Mouse (Mus musculus) hindbrain, embryonic 12.5 days (tissue): ENCODE measurements around the gene Ccdc115. TPM values are rescaled to one million over a fixed set of nuclear protein-coding genes. Genes with fewer than 3 reads are reported as not detected.
"Not testable (repeated sequence)": the region's sequence is repeated elsewhere in the genome, so short reads cannot be mapped to it uniquely, and the experiment has no call there.

Source experiments
- ATAC-seq: fragments of 200-750 bp; cut with Nextera tagmentation; 2 replicates; pipeline ENCODE4 v1.8.0; 2017; ENCODE audit warnings: moderate TSS enrichment; ENCODE audit not compliant: low FRiP score
- H3K27ac ChIP-seq: fragments of 300-500 bp; sonication (generic); 2 replicates; pipeline ENCODE4 v1.5.1; 2016; ENCODE audit warnings: mild to moderate bottlenecking
- H3K27me3 ChIP-seq: fragments of 300-500 bp; sonication (generic); 2 replicates; pipeline ENCODE4 v1.6.1; 2016; ENCODE audit warnings: mild to moderate bottlenecking
- H3K36me3 ChIP-seq: fragments of 300-500 bp; sonication (generic); 2 replicates; pipeline ENCODE4 v1.6.1; 2016; ENCODE audit warnings: mild to moderate bottlenecking
- H3K4me1 ChIP-seq: fragments of 300-500 bp; sonication (generic); 2 replicates; pipeline ENCODE4 v1.6.1; 2016
- H3K4me2 ChIP-seq: fragments of 300-500 bp; sonication (generic); replicated peaks from 2 replicates; pipeline ENCODE4 v1.6.1; 2016; ENCODE audit warnings: mild to moderate bottlenecking
- H3K4me3 ChIP-seq: fragments of 300-500 bp; sonication (generic); 2 replicates; pipeline ENCODE4 v1.5.1; 2016; ENCODE audit warnings: mild to moderate bottlenecking
- H3K9ac ChIP-seq: fragments of 300-500 bp; sonication (generic); 2 replicates; pipeline ENCODE4 v1.6.1; 2016; ENCODE audit warnings: mild to moderate bottlenecking, moderate library complexity
- H3K9me3 ChIP-seq: fragments of 300-500 bp; sonication (generic); replicated peaks from 2 replicates; pipeline ENCODE4 v1.6.1; 2016; ENCODE audit warnings: mild to moderate bottlenecking
- WGBS: fragments of 180-500 bp; shearing (Covaris S2); methylation state at CpG from one replicate; pipeline ENCODE4 v1.1.7; 2016; 5-methylcytosine and 5-hydroxymethylcytosine counted together
- polyA plus RNA-seq: library from polyadenylated mRNA; unstranded; fragments of >200 nt; fragmentation: Nextera tagmentation; extraction: Ambion mirVana; gene quantifications from 2 replicates; pipeline ENCODE4 v1.2.1, GENCODE M21; 2016

The Ccdc115 gene
- polyA plus RNA-seq, 1 experiment from 2014 or later: 62.9 TPM

GRCm38 (mm10) chr1:34468051-34468450, 28.6 kb upstream of the Ccdc115 start:
- no peak for ATAC-seq
- Histone ChIP-seq H3K9me3 (no peaks in the 10 kb centered on the region), H3K4me1 (peaks cover 8% of the 10 kb centered on the region), H3K36me3 (no peaks in the 10 kb centered on the region), H3K27ac (no peak overlapping the region), H3K9ac (no peak overlapping the region), H3K27me3 (peaks cover 22% of the 10 kb centered on the region), H3K4me2 (no peak overlapping the region), H3K4me3 (no peak overlapping the region)
- WGBS: 69% methylated on average over 3 of the region's 3 CpGs

GRCm38 (mm10) chr1:34465445-34465844, 26.0 kb upstream of the Ccdc115 start:
- WGBS: 91% methylated on average over 6 of the region's 6 CpGs
- Histone ChIP-seq H3K27me3 (peaks cover 25% of the 10 kb centered on the region), H3K4me2 (no peak overlapping the region), H3K9ac (no peak overlapping the region), H3K9me3 (no peaks in the 10 kb centered on the region), H3K36me3 (no peaks in the 10 kb centered on the region), H3K4me3 (no peak overlapping the region), H3K4me1 (no peaks in the 10 kb centered on the region), H3K27ac (no peak overlapping the region)
- ATAC-seq: no peak

DNA sequence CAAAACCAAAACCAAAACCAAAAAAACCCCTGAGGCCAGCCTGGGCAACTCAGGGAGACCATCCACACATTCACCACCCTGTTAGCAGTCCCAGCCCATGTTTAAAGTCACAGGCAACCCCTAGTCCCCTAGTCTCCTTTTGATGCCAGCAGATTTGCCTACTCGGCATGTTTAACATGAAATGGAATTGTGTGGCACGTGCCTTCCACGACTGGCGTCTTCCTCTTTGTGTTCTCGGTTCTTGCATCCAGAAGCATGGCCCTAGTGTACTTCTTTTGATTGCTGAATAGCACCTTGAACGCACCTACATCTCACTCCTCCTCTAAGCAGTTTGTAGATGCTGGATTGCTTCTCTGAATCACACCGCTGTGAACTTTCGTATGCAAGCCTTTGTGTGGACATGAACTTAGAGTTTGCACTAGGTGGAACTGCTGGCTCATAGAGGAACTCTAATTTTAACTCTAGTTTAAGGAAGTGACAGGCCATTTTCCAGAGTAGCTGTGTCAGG, 24.9 kb upstream of the Ccdc115 start:
- Histone ChIP-seq H3K36me3 (no peaks in the 10 kb centered on the region), H3K4me3 (no peak overlapping the region), H3K9ac (no peak overlapping the region), H3K27me3 (peaks cover 34% of the 10 kb centered on the region), H3K27ac (no peak overlapping the region), H3K4me1 (0 out of 2 replicates have a peak, but pooled peaks cover 4% of the 10 kb centered on the region), H3K4me2 (no peak overlapping the region), H3K9me3 (no peaks in the 10 kb centered on the region)
- no peak for ATAC-seq
- 87% methylated on average over 8 of the region's 8 CpGs for WGBS

DNA sequence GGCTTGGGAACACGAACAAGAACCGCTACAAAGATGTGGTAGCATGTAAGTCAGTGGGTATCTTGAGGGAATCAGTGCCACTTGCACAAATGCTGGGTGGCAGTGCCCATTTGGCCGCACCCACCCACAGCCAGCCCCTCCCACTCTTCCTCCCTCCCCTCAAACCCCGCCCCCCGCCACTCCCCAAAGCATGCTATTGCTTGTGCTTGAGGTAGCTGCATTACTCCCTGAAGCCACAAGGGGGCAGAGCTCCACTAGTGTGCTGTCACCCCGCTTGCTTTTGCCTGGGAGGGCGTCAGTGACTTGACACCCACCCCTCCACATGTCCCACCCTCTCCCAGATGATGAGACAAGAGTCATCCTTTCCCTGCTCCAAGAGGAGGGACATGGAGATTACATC, 23.3 kb upstream of the Ccdc115 start:
- Histone ChIP-seq H3K4me2 (no peak overlapping the region), H3K27me3 (peaks cover 50% of the 10 kb centered on the region), H3K27ac (no peak overlapping the region), H3K36me3 (no peaks in the 10 kb centered on the region), H3K9me3 (no peaks in the 10 kb centered on the region), H3K9ac (no peak overlapping the region), H3K4me1 (peaks cover 4% of the 10 kb centered on the region; the same call in 1 of the 2 replicates), H3K4me3 (no peak overlapping the region)
- WGBS: 11% methylated on average over 7 of the region's 7 CpGs
- ATAC-seq: no peak

DNA sequence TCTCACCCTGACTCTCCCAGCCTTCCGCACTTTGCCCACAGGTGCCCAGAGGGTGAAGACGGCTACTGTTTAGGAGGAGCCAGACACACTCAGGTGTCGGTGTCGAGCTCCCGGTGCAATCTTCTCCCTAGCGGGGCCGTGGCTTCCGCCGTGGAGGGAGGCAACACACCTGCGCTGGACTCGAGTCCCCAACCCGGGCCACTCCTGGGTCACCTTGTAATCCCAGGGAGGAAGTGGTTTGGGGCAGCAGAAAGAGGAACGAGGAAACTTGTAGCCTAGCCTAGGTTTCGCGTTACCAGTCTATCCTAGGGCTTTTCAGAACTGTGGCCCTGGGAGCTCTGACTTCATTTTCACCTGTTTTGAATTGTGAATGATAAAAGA, 20.6 kb upstream of the Ccdc115 start:
- H3K4me2 ChIP-seq: peak overlapping the region; percentile 92
- peaks cover 65% of the 10 kb centered on the region for H3K27me3 ChIP-seq
- H3K36me3 ChIP-seq: no peaks in the 10 kb centered on the region
- no peak overlapping the region for H3K27ac ChIP-seq
- H3K4me3 ChIP-seq: peak overlapping the region; percentile 53
- no peaks in the 10 kb centered on the region for H3K9me3 ChIP-seq
- peak overlapping the region; percentile 58 for H3K9ac ChIP-seq
- no peak for ATAC-seq
- 4% methylated on average over 15 of the region's 15 CpGs for WGBS
- peaks cover 4% of the 10 kb centered on the region; the same call in 1 of the 2 replicates for H3K4me1 ChIP-seq

GRCm38 (mm10) chr1:34459284-34460060, 20.0 kb upstream of the Ccdc115 start, which contains the start of gene Ptpn18:
Gene Ptpn18, plus strand, starts transcription at chr1:34459762.
- H3K4me3 ChIP-seq: peak within 1 kb of the TSS; percentile 53
- H3K4me1 ChIP-seq: peaks cover 4% of the 10 kb centered on the region; the same call in 1 of the 2 replicates
- peak within 1 kb of the TSS; percentile 92 for H3K4me2 ChIP-seq
- no peaks in the 10 kb centered on the region for H3K36me3 ChIP-seq
- ATAC-seq: peak; percentile 94
- under 1% methylated on average over 48 of the region's 48 CpGs for WGBS
- peak within 1 kb of the TSS; percentile 58 for H3K9ac ChIP-seq
- peaks cover 65% of the 10 kb centered on the region for H3K27me3 ChIP-seq
- H3K27ac ChIP-seq: no peak within 1 kb of the TSS
- H3K9me3 ChIP-seq: no peaks in the 10 kb centered on the region

GRCm38 (mm10) chr1:34458431-34458830, 19.0 kb upstream of the Ccdc115 start:
- Histone ChIP-seq H3K27ac (no peak overlapping the region), H3K9ac (no peak overlapping the region), H3K4me1 (peaks cover 4% of the 10 kb centered on the region; the same call in 1 of the 2 replicates), H3K9me3 (no peaks in the 10 kb centered on the region), H3K4me2 (no peak overlapping the region), H3K36me3 (no peaks in the 10 kb centered on the region), H3K4me3 (no peak overlapping the region), H3K27me3 (peaks cover 65% of the 10 kb centered on the region)
- ATAC-seq: no peak
- 32% methylated on average over 8 of the region's 8 CpGs for WGBS

DNA sequence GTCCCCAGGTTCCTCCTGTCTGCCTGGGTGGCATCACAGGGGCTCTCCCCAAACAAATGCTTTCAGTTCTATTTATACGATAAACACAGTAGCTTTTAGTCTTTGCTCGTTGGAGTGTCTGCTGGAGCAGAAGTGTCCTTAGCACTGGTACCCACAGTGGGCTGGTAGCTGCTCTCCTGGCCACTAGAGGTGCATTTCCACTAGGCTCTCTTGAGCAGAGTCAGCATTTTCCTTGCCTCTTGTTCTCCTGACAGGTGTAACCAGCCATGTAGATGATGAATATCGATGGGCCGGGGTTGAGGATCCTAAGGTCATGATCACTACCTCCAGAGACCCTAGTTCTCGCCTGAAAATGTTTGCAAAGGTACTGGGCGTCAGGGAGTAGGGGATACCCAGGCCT, 3.7 kb upstream of the Ccdc115 start:
- Histone ChIP-seq H3K27me3 (no peaks in the 10 kb centered on the region), H3K36me3 (peaks cover 42% of the 10 kb centered on the region), H3K9ac (no peak overlapping the region), H3K4me1 (peaks cover 18% of the 10 kb centered on the region), H3K4me2 (no peak overlapping the region), H3K27ac (no peak overlapping the region), H3K4me3 (no peak overlapping the region), H3K9me3 (no peaks in the 10 kb centered on the region)
- 95% methylated on average over 6 of the region's 6 CpGs for WGBS
- no peak for ATAC-seq

DNA sequence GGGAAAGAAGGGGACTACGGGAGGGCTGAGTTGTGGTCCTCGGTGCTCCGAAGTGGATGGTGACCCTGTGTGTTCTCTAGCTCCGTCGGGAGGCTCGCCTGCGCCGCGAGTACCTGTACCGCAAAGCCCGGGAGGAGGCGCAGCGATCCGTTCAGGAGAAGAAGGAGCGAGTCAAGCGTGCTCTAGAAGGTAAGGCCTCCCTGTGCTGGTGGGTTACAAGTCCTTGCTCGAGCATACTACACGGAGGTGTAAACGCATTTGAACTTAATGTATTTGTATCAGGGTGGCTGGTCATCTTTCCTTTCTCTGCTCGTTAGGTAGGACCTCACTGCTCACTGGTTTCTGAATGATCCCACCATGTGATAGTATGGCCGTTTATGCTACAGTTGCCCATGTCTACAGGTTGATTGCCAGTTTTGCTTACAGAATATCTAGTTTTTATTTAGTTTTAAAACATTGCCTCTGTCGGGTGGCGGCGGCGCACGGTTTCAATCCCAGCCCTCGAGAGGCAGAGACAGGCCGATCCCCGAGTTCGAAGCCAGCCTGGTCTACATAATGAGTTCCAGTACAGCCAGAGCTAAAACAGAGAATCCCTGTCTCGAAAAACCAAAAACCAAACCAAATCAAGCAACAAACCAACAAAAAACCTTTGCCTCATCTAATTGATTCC, 624 bp upstream of the Ccdc115 start:
- peak overlapping the region; percentile 70 for H3K27ac ChIP-seq
- H3K9ac ChIP-seq: peak overlapping the region; percentile 58
- peak overlapping the region; percentile 69 for H3K4me3 ChIP-seq
- WGBS: 9% methylated on average over 31 of the region's 31 CpGs
- ATAC-seq: peak; percentile 33; the same call in 1 of the 2 replicates
- H3K9me3 ChIP-seq: no peaks in the 10 kb centered on the region
- H3K4me1 ChIP-seq: peaks cover 18% of the 10 kb centered on the region
- H3K36me3 ChIP-seq: peaks cover 36% of the 10 kb centered on the region
- peak overlapping the region; percentile 65 for H3K4me2 ChIP-seq
- H3K27me3 ChIP-seq: no peaks in the 10 kb centered on the region

- H3K9me3 ChIP-seq: no peaks in the 10 kb centered on the region
- peak overlapping the region; percentile 69 for H3K4me3 ChIP-seq
- ATAC-seq: no peak
- peaks cover 20% of the 10 kb centered on the region for H3K36me3 ChIP-seq
- WGBS: 45% methylated on average over 16 of the region's 20 CpGs
- H3K9ac ChIP-seq: peak overlapping the region; percentile 55
- H3K27me3 ChIP-seq: no peaks in the 10 kb centered on the region
- no peak overlapping the region for H3K27ac ChIP-seq
- H3K4me2 ChIP-seq: peak overlapping the region; percentile 72
- H3K4me1 ChIP-seq: peaks cover 25% of the 10 kb centered on the region
These were observed 956 bp downstream of the Ccdc115 start for GRCm38 (mm10) chr1:34438381-34439051.

GRCm38 (mm10) chr1:34437366-34437765, 2.1 kb downstream of the Ccdc115 start:
- not testable (repeated sequence) for H3K27ac ChIP-seq, H3K9me3 ChIP-seq, H3K4me3 ChIP-seq, H3K4me2 ChIP-seq, ATAC-seq, H3K9ac ChIP-seq, H3K27me3 ChIP-seq
- 94% methylated on average over 8 of the region's 8 CpGs for WGBS
- Histone ChIP-seq H3K36me3 (peaks cover 10% of the 10 kb centered on the region), H3K4me1 (peaks cover 29% of the 10 kb centered on the region)

- H3K4me2 ChIP-seq: no peak overlapping the region
- peaks cover 26% of the 10 kb centered on the region for H3K4me1 ChIP-seq
- 86% methylated on average over 3 of the region's 3 CpGs for WGBS
- no peak overlapping the region for H3K9ac ChIP-seq
- H3K27ac ChIP-seq: no peak overlapping the region
- H3K9me3 ChIP-seq: peaks cover 7% of the 10 kb centered on the region
- no peak overlapping the region for H3K4me3 ChIP-seq
- peaks cover 12% of the 10 kb centered on the region for H3K36me3 ChIP-seq
- ATAC-seq: no peak
- no peaks in the 10 kb centered on the region for H3K27me3 ChIP-seq
These were observed 3.1 kb downstream of the Ccdc115 start for GRCm38 (mm10) chr1:34436374-34436773.
